Mouse (Mus musculus) stomach, embryonic 15.5 days (tissue): Measurements from ENCODE around the gene Vps45. TPM values are rescaled to one million over a fixed set of nuclear protein-coding genes. Genes with fewer than 3 reads are reported as not detected.
A peak's percentile ranks its signal among the peaks of the same experiment; 100 is the strongest.
"Not testable (repeated sequence)": the region's sequence is repeated elsewhere in the genome, so short reads cannot be mapped to it uniquely, and the experiment has no call there.

ENCODE experiments used
- ATAC-seq: fragments of 200-750 bp; cut with Nextera tagmentation; 2 replicates; pipeline ENCODE4 v1.8.0; 2017; ENCODE audit warnings: low read depth, moderate number of reproducible peaks, moderate TSS enrichment; ENCODE audit not compliant: insufficient read depth, low FRiP score
- H3K27ac ChIP-seq: fragments of 300-500 bp; sonication (generic); 2 replicates; pipeline ENCODE4 v1.5.1; 2015; ENCODE audit warnings: mild to moderate bottlenecking, inconsistent platforms
- H3K27me3 ChIP-seq: fragments of 300-500 bp; sonication (generic); replicated peaks from 2 replicates; pipeline ENCODE4 v1.6.1; 2015; ENCODE audit warnings: inconsistent platforms
- H3K36me3 ChIP-seq: fragments of 300-500 bp; sonication (generic); 2 replicates; pipeline ENCODE4 v1.6.1; 2015; ENCODE audit warnings: inconsistent platforms
- H3K4me1 ChIP-seq: fragments of 300-500 bp; sonication (generic); 2 replicates; pipeline ENCODE4 v1.6.1; 2015; ENCODE audit warnings: inconsistent platforms
- H3K4me2 ChIP-seq: fragments of 300-500 bp; sonication (generic); 2 replicates; pipeline ENCODE4 v1.6.1; 2015; ENCODE audit warnings: mild to moderate bottlenecking, inconsistent platforms
- H3K4me3 ChIP-seq: fragments of 300-500 bp; sonication (generic); replicated peaks from 2 replicates; pipeline ENCODE4 v1.5.1; 2015; ENCODE audit warnings: inconsistent platforms
- H3K9ac ChIP-seq: fragments of 300-500 bp; sonication (generic); 2 replicates; pipeline ENCODE4 v1.6.1; 2015; ENCODE audit warnings: inconsistent platforms
- H3K9me3 ChIP-seq: fragments of 300-500 bp; sonication (generic); 2 replicates; pipeline ENCODE4 v1.6.1; 2016; ENCODE audit warnings: inconsistent platforms
- WGBS: fragments of 180-500 bp; shearing (Covaris S2); methylation state at CpG from one replicate; pipeline ENCODE4 v1.1.7; 2015; 5-methylcytosine and 5-hydroxymethylcytosine counted together
- polyA plus RNA-seq: library from polyadenylated mRNA; unstranded; fragments of >200 nt; fragmentation: Nextera tagmentation; extraction: Ambion mirVana; gene quantifications from 2 replicates; pipeline ENCODE4 v1.2.1, GENCODE M21; 2015

Vps45 gene
- polyA plus RNA-seq, 1 experiment from 2014 or later, result 33.9 TPM

- no peaks in the 10 kb centered on the region for H3K36me3 ChIP-seq
- H3K4me2 ChIP-seq, result no peak overlapping the region
- H3K9me3 ChIP-seq, result no peaks in the 10 kb centered on the region
- no peaks in the 10 kb centered on the region for H3K27me3 ChIP-seq
- no peak overlapping the region for H3K9ac ChIP-seq
- H3K4me3 ChIP-seq, result no peak overlapping the region
- ATAC-seq, result no peak
- no peaks in the 10 kb centered on the region for H3K4me1 ChIP-seq
- 87% methylated on average over 1 of the region's 1 CpGs for WGBS
- H3K27ac ChIP-seq, result no peak overlapping the region
Observed at GRCm38 (mm10) chr3:95959807-95960206, 98.5 kb downstream of the Vps45 start.

- H3K27ac ChIP-seq, result no peak overlapping the region
- no peak overlapping the region for H3K9ac ChIP-seq
- H3K4me3 ChIP-seq, result no peak overlapping the region
- whole genome bisulfite sequencing, result 75% methylated on average over 5 of the region's 5 CpGs
- no peak for ATAC-seq
- no peak overlapping the region for H3K4me2 ChIP-seq
- no peaks in the 10 kb centered on the region for H3K36me3 ChIP-seq
- H3K9me3 ChIP-seq, result no peaks in the 10 kb centered on the region
- no peaks in the 10 kb centered on the region for H3K4me1 ChIP-seq
- H3K27me3 ChIP-seq, result no peaks in the 10 kb centered on the region
Observed at GRCm38 (mm10) chr3:95959082-95959481, 99.2 kb downstream of the Vps45 start.

GRCm38 (mm10) chr3:95957359-95958148 lies 100.7 kb downstream of the Vps45 start:
- H3K4me2 ChIP-seq, result no peak overlapping the region
- no peaks in the 10 kb centered on the region for H3K36me3 ChIP-seq
- no peak overlapping the region for H3K9ac ChIP-seq
- WGBS, result 47% methylated on average over 8 of the region's 8 CpGs
- H3K4me1 ChIP-seq, result no peaks in the 10 kb centered on the region
- H3K27me3 ChIP-seq, result no peaks in the 10 kb centered on the region
- ATAC-seq, result no peak
- no peaks in the 10 kb centered on the region for H3K9me3 ChIP-seq
- H3K4me3 ChIP-seq, result no peak overlapping the region
- H3K27ac ChIP-seq, result no peak overlapping the region

- Histone ChIP-seq H3K4me2 (no peak overlapping the region), H3K9me3 (no peaks in the 10 kb centered on the region), H3K9ac (no peak overlapping the region), H3K27me3 (no peaks in the 10 kb centered on the region), H3K4me3 (no peak overlapping the region), H3K27ac (no peak overlapping the region), H3K4me1 (no peaks in the 10 kb centered on the region), H3K36me3 (no peaks in the 10 kb centered on the region)
- 93% methylated on average over 5 of the region's 5 CpGs for WGBS
- no peak for ATAC-seq
Observed at GRCm38 (mm10) chr3:95955318-95955717, 102.9 kb downstream of the Vps45 start.

GRCm38 (mm10) chr3:95954648-95955173 lies 103.6 kb downstream of the Vps45 start:
- H3K9me3 ChIP-seq, H3K4me1 ChIP-seq, ATAC-seq, H3K27me3 ChIP-seq, H3K36me3 ChIP-seq, H3K9ac ChIP-seq, H3K4me2 ChIP-seq, H3K4me3 ChIP-seq, H3K27ac ChIP-seq: not testable (repeated sequence)
- WGBS, result 86% methylated on average over 12 of the region's 12 CpGs

GRCm38 (mm10) chr3:95953522-95953921 lies 104.7 kb downstream of the Vps45 start:
- Histone ChIP-seq H3K36me3 (no peaks in the 10 kb centered on the region), H3K27me3 (no peaks in the 10 kb centered on the region), H3K27ac (no peak overlapping the region), H3K4me3 (no peak overlapping the region), H3K4me1 (no peaks in the 10 kb centered on the region), H3K4me2 (no peak overlapping the region), H3K9ac (no peak overlapping the region), H3K9me3 (no peaks in the 10 kb centered on the region)
- ATAC-seq, result no peak
- 72% methylated on average over 3 of the region's 3 CpGs for WGBS

- no peak overlapping the region for H3K27ac ChIP-seq
- H3K9me3 ChIP-seq, result no peaks in the 10 kb centered on the region
- no peak for ATAC-seq
- no peak overlapping the region for H3K4me2 ChIP-seq
- no peaks in the 10 kb centered on the region for H3K4me1 ChIP-seq
- H3K27me3 ChIP-seq, result no peaks in the 10 kb centered on the region
- H3K9ac ChIP-seq, result no peak overlapping the region
- no peak overlapping the region for H3K4me3 ChIP-seq
- no peaks in the 10 kb centered on the region for H3K36me3 ChIP-seq
Observed at GRCm38 (mm10) chr3:95953023-95953422, 105.2 kb downstream of the Vps45 start.

GRCm38 (mm10) chr3:95951566-95951965 lies 106.7 kb downstream of the Vps45 start:
- not testable (repeated sequence) for ATAC-seq, H3K27me3 ChIP-seq, H3K9ac ChIP-seq, H3K9me3 ChIP-seq, H3K4me1 ChIP-seq, H3K36me3 ChIP-seq
- Histone ChIP-seq H3K27ac (peak overlapping the region; percentile 96), H3K4me2 (peak overlapping the region; percentile 61), H3K4me3 (peak overlapping the region; percentile 51)
- WGBS, result 66% methylated on average over 12 of the region's 12 CpGs

GRCm38 (mm10) chr3:95950763-95951551 lies 107.3 kb downstream of the Vps45 start:
- peak overlapping the region; percentile 51 for H3K4me3 ChIP-seq
- no peaks in the 10 kb centered on the region for H3K4me1 ChIP-seq
- H3K4me2 ChIP-seq, result peak overlapping the region; percentile 61
- no peaks in the 10 kb centered on the region for H3K9me3 ChIP-seq
- H3K27me3 ChIP-seq, result no peaks in the 10 kb centered on the region
- peak overlapping the region; percentile 38 for H3K9ac ChIP-seq
- H3K36me3 ChIP-seq, result peaks cover 5% of the 10 kb centered on the region
- 1% methylated on average over 49 of the region's 49 CpGs for WGBS
- ATAC-seq, result peak; percentile 95
- peak overlapping the region; percentile 96 for H3K27ac ChIP-seq

Other genes starting within 250 kb of the Vps45 start
- gene Rprd2, start 239.6 kb downstream of the Vps45 start, polyA plus RNA-seq, result 20.5 TPM in 2 replicates
- gene Prpf3, start 202.6 kb downstream of the Vps45 start, polyA plus RNA-seq, result 44.0 and 44.7 TPM in 2 replicates
- 312 and 324 TPM in 2 replicates for gene Mrps21, start 186.9 kb downstream of the Vps45 start, polyA plus RNA-seq
- gene Ciart, start 176.2 kb downstream of the Vps45 start, polyA plus RNA-seq, result 5.3 and 5.6 TPM in 2 replicates
- 25.2 and 26.7 TPM in 2 replicates for gene BC028528, start 166.5 kb downstream of the Vps45 start, polyA plus RNA-seq
- 31.9 and 36.8 TPM in 2 replicates for gene Aph1a, start 164.5 kb downstream of the Vps45 start, polyA plus RNA-seq
- 2.8 and 3.0 TPM in 2 replicates for gene Car14, start 153.8 kb downstream of the Vps45 start, polyA plus RNA-seq
- gene Anp32e, start 129.2 kb downstream of the Vps45 start, polyA plus RNA-seq, result 159 and 180 TPM in 2 replicates
- 30.9 and 33.2 TPM in 2 replicates for gene Plekho1, start 62.5 kb downstream of the Vps45 start, polyA plus RNA-seq
- gene Otud7b, start 46.1 kb upstream of the Vps45 start, polyA plus RNA-seq, result 20.0 and 22.3 TPM in 2 replicates
- 13.7 and 15.0 TPM in 2 replicates for gene Mtmr11, start 103.5 kb upstream of the Vps45 start, polyA plus RNA-seq
- gene Sf3b4, start 113.9 kb upstream of the Vps45 start, polyA plus RNA-seq, result 135 and 139 TPM in 2 replicates
- 5.7 and 6.4 TPM in 2 replicates for gene Sv2a, start 122.7 kb upstream of the Vps45 start, polyA plus RNA-seq
- gene Bola1, start 161.2 kb upstream of the Vps45 start, polyA plus RNA-seq, result 54.8 and 55.0 TPM in 2 replicates
- gene Hist2h2ab, start 161.4 kb upstream of the Vps45 start, polyA plus RNA-seq, result 0.81 TPM in 1 of 2 replicates, not detected in the other
- 11.4 and 14.5 TPM in 2 replicates for gene Hist2h2ac, start 162.4 kb upstream of the Vps45 start, polyA plus RNA-seq
- gene Hist2h2be, start 162.7 kb upstream of the Vps45 start, polyA plus RNA-seq, result 8.0 and 8.8 TPM in 2 replicates
- 5.6 and 8.7 TPM in 2 replicates for gene Hist2h3c2, start 180.7 kb upstream of the Vps45 start, polyA plus RNA-seq
- gene Hist2h2aa2, start 181.8 kb upstream of the Vps45 start, polyA plus RNA-seq, result 50.4 and 70.5 TPM in 2 replicates
- gene Hist2h2aa1, start 187.0 kb upstream of the Vps45 start, polyA plus RNA-seq, result 23.0 and 26.2 TPM in 2 replicates
- 1.9 and 2.5 TPM in 2 replicates for gene Hist2h3c1, start 188.2 kb upstream of the Vps45 start, polyA plus RNA-seq
- 9.7 and 18.1 TPM in 2 replicates for gene Hist2h4, start 204.8 kb upstream of the Vps45 start, polyA plus RNA-seq
- 62.1 and 69.4 TPM in 2 replicates for gene Hist2h3b, start 210.2 kb upstream of the Vps45 start, polyA plus RNA-seq
- 8.2 and 11.2 TPM in 2 replicates for gene Hist2h2bb, start 211.3 kb upstream of the Vps45 start, polyA plus RNA-seq
- 3.8 and 4.4 TPM in 2 replicates for gene Fcgr1, start 235.5 kb upstream of the Vps45 start, polyA plus RNA-seq